Mouse (Mus musculus) bone marrow macrophage, adult 2 months (primary cell): ENCODE data around the gene B4galnt1.

Source experiments
- CTCF ChIP-seq: IDR thresholded peaks from 2 replicates; pipeline ENCODE4 v1.5.1; 2012; ENCODE audit warnings: low read depth, mild to moderate bottlenecking, low read length, moderate library complexity
- POLR2A ChIP-seq: IDR thresholded peaks from 2 replicates; pipeline ENCODE4 v1.6.1; 2012; ENCODE audit warnings: mild to moderate bottlenecking, low read depth, low read length, borderline replicate concordance

DNA sequence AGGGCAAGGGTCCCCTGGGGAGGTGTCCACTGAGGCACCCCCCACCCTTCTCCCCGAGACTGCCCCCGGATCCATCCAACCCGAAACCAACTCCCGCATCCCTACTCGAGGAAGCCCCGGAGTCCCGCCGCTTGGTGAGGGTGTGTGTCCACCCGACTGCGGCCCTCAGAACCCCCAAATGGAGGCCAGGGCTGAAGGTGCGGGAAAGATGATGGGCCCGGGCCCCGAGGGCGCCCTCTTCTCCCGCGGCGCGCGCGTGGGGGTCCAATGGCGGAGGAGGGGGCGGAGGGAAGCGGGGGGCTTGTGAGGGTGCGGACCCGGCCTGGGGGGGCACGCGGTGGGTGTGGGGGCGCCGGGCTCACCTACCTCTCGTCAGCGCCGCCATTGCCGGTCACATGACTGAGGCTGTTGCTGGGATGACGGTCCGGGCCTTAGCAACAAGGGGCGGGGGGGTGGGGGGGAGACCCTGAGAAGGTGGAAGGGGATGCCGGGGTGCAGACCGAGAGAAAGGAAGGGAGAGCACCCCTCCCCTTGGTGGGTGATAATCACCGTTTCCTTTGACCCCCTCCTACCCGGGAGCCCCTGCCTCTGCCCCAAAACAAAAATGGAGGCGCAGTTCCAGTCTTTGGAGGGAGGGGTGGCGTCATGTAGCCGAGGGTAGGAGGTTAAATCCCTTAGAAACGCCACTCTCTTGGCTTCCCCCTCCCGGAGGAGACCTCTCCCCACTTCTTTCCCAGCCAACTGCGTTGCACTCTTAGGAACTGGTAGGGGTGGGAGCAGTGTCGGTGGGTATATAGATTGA, 30.5 kb downstream of the B4galnt1 start, which contains the start of gene Dtx3:
- TF ChIP-seq CTCF (no peak), POLR2A (no peak)
